Mouse (Mus musculus) testis, adult 2 months (tissue): ENCODE measurements at regions not wholly inside any gene's neighbourhood (a gene's known extent, or its start where the extent isn't known, plus 50 kb on each side); places are given as distances from the start of the nearest gene placed in this dataset.

Source experiments
- CTCF ChIP-seq: fragments of 200-500 bp; IDR thresholded peaks from 2 replicates; pipeline ENCODE4 v1.5.1; 2012; ENCODE audit warnings: low read depth, mild to moderate bottlenecking, inconsistent platforms, low read length, moderate library complexity; ENCODE audit not compliant: control insufficient read depth, insufficient read depth, insufficient replicate concordance
- POLR2A ChIP-seq: fragments of 200-500 bp; IDR thresholded peaks from 2 replicates; pipeline ENCODE4 v1.6.1; 2012; ENCODE audit warnings: low read depth, mild to moderate bottlenecking, inconsistent platforms, low read length, moderate library complexity; ENCODE audit not compliant: control insufficient read depth

DNA sequence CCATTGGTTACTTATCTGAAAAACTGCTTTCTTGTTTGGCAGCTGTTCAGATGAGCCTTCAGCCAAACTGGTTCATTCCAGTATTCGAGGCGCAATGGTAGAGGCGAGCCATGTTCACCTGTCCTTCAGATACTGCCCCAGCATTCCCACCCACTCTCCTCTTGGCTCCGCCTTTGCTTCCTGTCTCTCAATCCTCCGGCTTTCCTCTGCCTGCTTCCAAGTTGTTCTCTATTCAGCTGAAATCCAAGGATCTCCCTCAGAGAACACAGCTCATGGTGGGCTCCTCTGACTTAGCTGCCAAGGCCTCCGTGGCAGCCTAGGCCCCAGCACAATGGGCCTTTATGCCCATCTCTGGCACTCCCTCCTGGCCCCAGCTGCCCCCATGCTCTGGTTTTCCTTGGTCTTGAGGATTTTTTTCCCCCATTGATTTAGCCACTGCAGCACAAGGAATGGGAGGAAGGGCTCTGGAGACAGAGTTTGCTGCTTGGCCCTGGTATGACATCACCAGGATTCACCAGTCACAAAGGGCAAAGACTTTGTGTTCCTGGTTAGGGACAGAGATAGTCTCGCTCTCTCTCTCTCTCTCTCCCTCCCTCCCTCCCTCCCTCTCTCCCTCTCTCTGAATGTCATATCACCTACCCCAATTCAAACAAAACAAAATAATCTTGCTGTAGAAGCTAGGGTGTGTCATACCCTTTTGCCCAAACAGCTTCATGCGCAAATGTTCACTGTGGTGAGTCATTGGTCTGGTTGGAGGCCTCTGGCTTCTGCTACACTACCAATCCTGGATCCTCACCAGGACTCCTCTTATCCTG, 91.6 kb downstream of the Xrcc2 start:
- TF ChIP-seq CTCF (no peak), POLR2A (no peak)
